Mouse (Mus musculus) MEL (cell line): ENCODE results near the gene Gm4340. TPM values are rescaled to one million over a fixed set of nuclear protein-coding genes. Genes with fewer than 3 reads are reported as not detected.

Experiments used
- polyA plus RNA-seq, 2 experiments: library from polyadenylated mRNA; stranded (reverse) in 1 of 2; unstranded in 1 of 2; fragments of >175 nt in 1 of 2; fragments of >200 nt in 1 of 2; gene quantifications; 2 replicates each; pipeline versions ENCODE4 v1.2.1 to v1.2.4; 2012; ENCODE audit warnings: low replicate concordance in 2 of 2, low read depth in 1 of 2; ENCODE audit not compliant: insufficient read length in 2 of 2, insufficient read depth in 1 of 2, missing spikeins in 1 of 2
- total RNA-seq: library from RNA; depleted of rRNA; stranded (reverse); fragments of 300-350 nt; gene quantifications from 2 replicates; pipeline ENCODE4 v1.2.3, GENCODE M21; 2012; rRNA removed

Gm4340 gene
- total and polyA plus RNA-seq, 3 experiments, result not detected

Other genes with a start within 250 kb of the Gm4340 start
- gene Gm21293, start 51.1 kb upstream of the Gm4340 start, total RNA-seq, result not detected in 2 replicates
- gene Gm21293, start 51.1 kb upstream of the Gm4340 start, polyA plus RNA-seq, result not detected
- not detected in 2 replicates for gene Gm6763, start 42.5 kb upstream of the Gm4340 start, total RNA-seq
- gene Gm6763, start 42.5 kb upstream of the Gm4340 start, polyA plus RNA-seq, result not detected
- not detected in 2 replicates for gene Gm8764, start 34.0 kb upstream of the Gm4340 start, total RNA-seq
- not detected for gene Gm8764, start 34.0 kb upstream of the Gm4340 start, polyA plus RNA-seq
- not detected in 2 replicates for gene Gm21304, start 25.5 kb upstream of the Gm4340 start, total RNA-seq
- not detected for gene Gm21304, start 25.5 kb upstream of the Gm4340 start, polyA plus RNA-seq
- not detected in 2 replicates for gene Gm21312, start 17.0 kb upstream of the Gm4340 start, total RNA-seq
- gene Gm21312, start 17.0 kb upstream of the Gm4340 start, polyA plus RNA-seq, result not detected
- not detected in 2 replicates for gene Gm20765, start 8.5 kb upstream of the Gm4340 start, total RNA-seq
- not detected for gene Gm20765, start 8.5 kb upstream of the Gm4340 start, polyA plus RNA-seq